Comparison of ENCODE assay signal across 9 mouse cellular contexts in the genomic region with DNA sequence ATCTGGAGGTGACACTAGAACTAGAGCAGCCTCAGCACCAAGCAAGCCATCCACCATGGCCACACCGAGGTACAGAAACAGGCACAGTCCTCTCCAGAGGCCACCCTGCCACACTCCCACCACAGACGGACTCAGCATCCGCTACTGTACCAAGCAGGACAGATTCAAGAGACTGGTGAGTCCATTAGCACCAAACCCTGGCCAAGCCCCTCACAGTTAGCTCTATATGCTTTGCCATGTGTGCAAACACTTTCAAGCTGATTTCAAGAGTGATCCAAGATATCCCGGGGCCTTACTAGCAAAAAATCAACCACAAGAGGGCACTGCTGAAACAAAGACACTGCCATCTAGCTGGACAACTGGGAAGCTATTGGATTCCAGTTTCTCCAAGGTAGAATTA. TPM values are rescaled to one million over a fixed set of nuclear protein-coding genes. Genes with fewer than 3 reads are reported as not detected.
DNase-seq lines count a peak whose midpoint lies in the region; ATAC-seq lines count a peak whose summit lies in the region.
"Had no signal": no experiment of that assay in that cellular context is flagged by ENCODE, and none has a peak within 500 bp of the region (broad histone marks: within the 10 kb centered on the region; RNA-seq: fewer than 3 reads in every experiment).

No protein-coding gene starts in this region.

- ATAC-seq in hindbrain, embryonic 13.5 days (ENCODE audit: low FRiP score) = no peak
- peak; percentile 48 for ATAC-seq in embryonic facial prominence, embryonic 11.5 days (replicated peaks; ENCODE audit: insufficient number of reproducible peaks, low FRiP score, low TSS enrichment, low read depth)

- H3K27ac ChIP-seq in hindbrain, embryonic 10.5 days = no peak overlapping the region
- H3K27ac ChIP-seq in hindbrain, embryonic 13.5 days = no peak overlapping the region
- no peak overlapping the region for H3K27ac ChIP-seq in embryonic facial prominence, embryonic 11.5 days (replicated peaks; ENCODE audit: low read depth, low read length)
- H3K27ac ChIP-seq: hindbrain, embryonic 15.5 days had no signal

- no peaks in the 10 kb centered on the region for H3K27me3 ChIP-seq in hindbrain, embryonic 10.5 days (ENCODE audit: insufficient read depth, poor library complexity, severe bottlenecking)
- no peaks in the 10 kb centered on the region for H3K27me3 ChIP-seq in hindbrain, embryonic 13.5 days
- H3K27me3 ChIP-seq in embryonic facial prominence, embryonic 11.5 days (ENCODE audit: control insufficient read depth, insufficient read depth, low read length) = no peaks in the 10 kb centered on the region
- H3K27me3 ChIP-seq: hindbrain, embryonic 15.5 days had no signal

- no peaks in the 10 kb centered on the region for H3K36me3 ChIP-seq in hindbrain, embryonic 10.5 days
- H3K36me3 ChIP-seq in hindbrain, embryonic 13.5 days = peaks cover 9% of the 10 kb centered on the region; the same call in 1 of the 2 replicates
- no peaks in the 10 kb centered on the region for H3K36me3 ChIP-seq in embryonic facial prominence, embryonic 11.5 days (replicated peaks; ENCODE audit: control insufficient read depth, insufficient read depth, low read depth, low read length)

- peak; percentile 22 for DNase-seq in hindbrain, embryonic 10.5 days (ENCODE audit: low spot score)
- peak; percentile 15 for DNase-seq in adrenal gland, postnatal 25 days
- peak; percentile 77 for DNase-seq in embryonic facial prominence, embryonic 11.5 days (ENCODE audit: low spot score)
- peak; percentile 37 for DNase-seq in kidney, adult 11 months
- peak; percentile 34 to 39 for DNase-seq in left cerebral cortex, postnatal 36 days (ENCODE audit: low spot score in 2 of 2)
- peak; percentile 32 for DNase-seq in naive thymus-derived CD4-positive, alpha-beta T cell, adult 2 months (ENCODE audit: low read depth)
- DNase-seq in spleen, postnatal 14 days (ENCODE audit: low spot score in 2 of 2) = no peak

- intact Hi-C loops in left cerebral cortex, postnatal 36 days (cut with DNase I) = loop anchor here (2.0 to 5.0 kb wide), 2 partner anchors 107 to 233 kb away; no protein-coding TSS in a partner anchor

- H3K4me2 ChIP-seq in hindbrain, embryonic 13.5 days = no peak overlapping the region
- H3K4me2 ChIP-seq in embryonic facial prominence, embryonic 11.5 days (ENCODE audit: low read depth, low read length) = no peak overlapping the region
- H3K4me2 ChIP-seq: hindbrain, embryonic 15.5 days had no signal

- no peaks in the 10 kb centered on the region for H3K4me1 ChIP-seq in hindbrain, embryonic 10.5 days (replicated peaks)
- no peaks in the 10 kb centered on the region for H3K4me1 ChIP-seq in hindbrain, embryonic 13.5 days (replicated peaks)
- H3K4me1 ChIP-seq in embryonic facial prominence, embryonic 11.5 days (ENCODE audit: control insufficient read depth, insufficient read depth, low read length) = no peaks in the 10 kb centered on the region
- H3K4me1 ChIP-seq: hindbrain, embryonic 15.5 days had no signal

- 66% methylated on average over 4 of the region's 4 CpGs for WGBS in hindbrain, embryonic 10.5 days
- WGBS in hindbrain, embryonic 13.5 days = 59% methylated on average over 4 of the region's 4 CpGs
- WGBS in embryonic facial prominence, embryonic 11.5 days = 67% methylated on average over 4 of the region's 4 CpGs

- H3K9ac ChIP-seq in hindbrain, embryonic 13.5 days = no peak overlapping the region
- H3K9ac ChIP-seq in embryonic facial prominence, embryonic 11.5 days (replicated peaks; ENCODE audit: low read length) = no peak overlapping the region
- H3K9ac ChIP-seq: hindbrain, embryonic 15.5 days had no signal

- H3K9me3 ChIP-seq in hindbrain, embryonic 10.5 days = no peaks in the 10 kb centered on the region
- H3K9me3 ChIP-seq in hindbrain, embryonic 13.5 days = no peaks in the 10 kb centered on the region
- no peaks in the 10 kb centered on the region for H3K9me3 ChIP-seq in embryonic facial prominence, embryonic 11.5 days (replicated peaks; ENCODE audit: control insufficient read depth, low read length)
- H3K9me3 ChIP-seq: hindbrain, embryonic 15.5 days had no signal

- H3K4me3 ChIP-seq in hindbrain, embryonic 10.5 days = no peak overlapping the region
- no peak overlapping the region for H3K4me3 ChIP-seq in hindbrain, embryonic 13.5 days
- H3K4me3 ChIP-seq in embryonic facial prominence, embryonic 11.5 days (ENCODE audit: low read depth, low read length) = no peak overlapping the region
- H3K4me3 ChIP-seq: hindbrain, embryonic 15.5 days had no signal

RNA-seq across cellular contexts. Expression of a gene that starts 41.9 kb away (rescaled TPM):
- 4.2 and 6.8 TPM in 2 replicates for polyA plus RNA-seq in hindbrain, embryonic 10.5 days (2016; fragmentation: Nextera tagmentation; extraction: Ambion mirVana)
- polyA plus RNA-seq in hindbrain, embryonic 13.5 days (2015; fragmentation: Nextera tagmentation; extraction: Ambion mirVana) = 4.2 and 4.3 TPM in 2 replicates
- 24.0 and 30.3 TPM in 2 replicates for total RNA-seq in adrenal gland, postnatal 25 days (2021)
- polyA plus RNA-seq in embryonic facial prominence, embryonic 11.5 days (2014; fragmentation: Nextera tagmentation; extraction: Ambion mirVana) = 8.8 and 10.4 TPM in 2 replicates
- total RNA-seq in left cerebral cortex, postnatal 36 days (2021) = 10 to 100 TPM; 12.6 to 13.8 TPM

Comparison
In these comparisons a context has a peak if more than half of its experiments do, and no peak if none do; other contexts are left out.
1. DNase-seq: peak in hindbrain, embryonic 10.5 days (single experiment), adrenal gland, postnatal 25 days (single experiment), embryonic facial prominence, embryonic 11.5 days (single experiment), kidney, adult 11 months (single experiment), left cerebral cortex, postnatal 36 days (2 of 2) and naive thymus-derived CD4-positive, alpha-beta T cell, adult 2 months (single experiment); none in spleen, postnatal 14 days (0 of 2).